Mouse (Mus musculus) megakaryocyte progenitor cell, adult 5-6 weeks (primary cell): Measurements from ENCODE around the gene Vps13c. TPM values are rescaled to one million over a fixed set of nuclear protein-coding genes. Genes with fewer than 3 reads are reported as not detected.
A peak's percentile ranks its signal among the peaks of the same experiment; 100 is the strongest.

Source experiments
- ATAC-seq: replicated peaks from 2 replicates; pipeline ENCODE4 v1.8.0; 2016; ENCODE audit warnings: mild to moderate bottlenecking, moderate TSS enrichment, inconsistent platforms; ENCODE audit not compliant: poor library complexity
- total RNA-seq, 2 experiments: library from RNA; stranded (forward) in 1 of 2; stranded (reverse) in 1 of 2; fragments of 157-497, 149-512 nt in 1 of 2; fragments of 200-1000 nt in 1 of 2; gene quantifications; 2 replicates each; pipeline versions ENCODE4 v1.2.3 to v1.2.4; 2015 to 2017

Vps13c gene
- total RNA-seq, 2 experiments from 2014 or later: 44.8 to 46.1 TPM

DNA sequence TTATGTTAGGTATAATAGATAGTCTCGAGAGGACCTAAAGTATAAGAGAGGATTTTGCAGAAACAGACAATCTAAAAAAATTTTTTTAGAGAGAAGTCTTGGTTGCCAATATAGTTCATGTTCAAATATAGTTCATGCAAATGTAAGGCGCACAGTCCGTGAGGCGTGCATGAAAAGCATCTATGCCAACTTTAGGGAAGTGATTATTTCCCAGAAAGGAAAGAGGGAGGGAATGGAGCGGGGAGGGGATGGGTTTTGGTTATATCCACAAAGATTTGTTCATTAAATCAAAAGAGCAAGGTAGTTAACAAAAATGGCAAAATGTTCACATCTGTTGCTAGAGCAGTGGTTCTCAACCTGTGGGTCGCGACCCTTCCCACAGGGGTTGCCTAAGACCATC is 166.4 kb downstream of the Vps13c start:
- no peak for ATAC-seq

DNA sequence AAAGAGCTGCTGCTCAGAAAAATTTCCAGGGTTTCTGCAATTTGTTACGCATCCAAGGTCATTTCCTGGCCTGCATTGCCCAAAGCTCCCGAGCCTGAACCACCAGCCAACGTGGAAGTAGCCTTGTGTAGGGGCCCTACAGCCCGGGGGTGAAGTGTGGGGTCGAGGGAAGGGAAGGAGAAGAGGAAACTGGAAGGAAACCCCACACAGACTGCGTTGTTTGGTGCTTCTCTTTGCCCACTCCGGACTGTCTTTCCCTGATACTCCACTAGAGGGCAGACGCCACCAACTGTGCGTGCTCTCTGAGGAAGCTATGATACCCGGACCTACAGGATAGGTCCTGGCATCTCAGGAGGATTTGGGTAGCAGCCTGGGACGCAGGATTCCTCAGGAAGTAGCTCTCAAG is 174.8 kb downstream of the Vps13c start:
- ATAC-seq: peak; percentile 92

DNA sequence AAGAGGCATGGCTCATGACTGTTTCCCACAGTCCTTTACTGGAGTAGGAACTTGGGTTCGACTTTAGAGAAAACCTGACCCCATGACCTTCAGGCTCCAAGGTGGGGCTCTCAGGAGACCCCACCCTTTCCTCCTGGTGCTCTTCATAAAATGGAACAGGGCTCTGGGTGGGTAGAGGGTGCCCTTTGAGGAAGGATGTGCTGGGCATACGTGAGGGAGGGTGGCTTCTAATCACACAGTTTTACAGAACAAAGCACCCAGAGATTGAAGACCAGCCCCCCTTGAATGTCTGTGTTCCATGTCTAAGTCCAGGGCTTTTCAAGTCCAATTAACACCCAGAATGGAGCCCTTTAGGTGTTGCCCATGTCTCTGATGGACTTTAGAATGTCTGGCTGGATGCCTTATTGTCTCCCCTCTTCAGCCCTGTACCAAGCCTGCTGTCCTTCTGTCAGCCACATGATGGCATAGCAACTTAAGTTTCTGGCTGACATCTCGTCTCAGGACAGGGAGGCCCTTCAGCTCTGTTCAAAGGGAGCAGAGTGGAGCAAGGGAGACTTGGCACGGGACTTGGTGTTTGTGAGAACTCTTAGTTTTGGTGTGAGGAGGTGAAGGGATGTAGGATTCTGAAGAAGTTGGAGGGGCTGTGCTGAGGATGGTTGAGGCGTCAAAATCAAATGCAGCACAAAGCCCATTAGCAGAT is 176.2 kb downstream of the Vps13c start:
- ATAC-seq: no peak

DNA sequence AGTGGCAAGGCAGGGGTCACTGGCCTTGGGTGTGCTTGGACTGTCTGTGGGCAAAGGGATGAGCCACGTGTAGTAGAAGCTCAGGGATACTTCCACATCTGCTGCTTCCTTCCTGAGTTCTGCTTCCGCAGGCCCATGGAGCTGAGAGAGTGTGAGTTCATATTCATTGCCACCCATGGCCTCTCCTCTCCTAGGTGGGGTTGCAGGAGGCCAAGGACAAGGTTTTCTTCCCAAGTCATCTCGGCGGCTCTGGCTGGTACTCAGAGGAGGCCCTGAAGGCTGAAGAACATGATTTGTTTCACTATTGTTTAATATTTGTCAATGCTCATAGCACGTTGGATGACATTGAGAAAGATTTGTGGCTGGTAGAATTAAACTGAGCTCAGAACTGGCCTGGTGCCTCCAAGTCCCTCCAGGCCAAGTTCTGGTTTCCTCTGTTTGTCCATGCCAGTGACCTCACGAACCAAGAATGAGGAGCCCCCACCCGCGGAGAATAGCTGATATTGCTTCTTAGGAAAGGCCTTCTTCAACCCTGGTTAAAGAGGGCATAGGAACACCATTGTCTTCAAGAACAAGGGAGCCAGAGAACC is 180.7 kb downstream of the Vps13c start:
- ATAC-seq: no peak

DNA sequence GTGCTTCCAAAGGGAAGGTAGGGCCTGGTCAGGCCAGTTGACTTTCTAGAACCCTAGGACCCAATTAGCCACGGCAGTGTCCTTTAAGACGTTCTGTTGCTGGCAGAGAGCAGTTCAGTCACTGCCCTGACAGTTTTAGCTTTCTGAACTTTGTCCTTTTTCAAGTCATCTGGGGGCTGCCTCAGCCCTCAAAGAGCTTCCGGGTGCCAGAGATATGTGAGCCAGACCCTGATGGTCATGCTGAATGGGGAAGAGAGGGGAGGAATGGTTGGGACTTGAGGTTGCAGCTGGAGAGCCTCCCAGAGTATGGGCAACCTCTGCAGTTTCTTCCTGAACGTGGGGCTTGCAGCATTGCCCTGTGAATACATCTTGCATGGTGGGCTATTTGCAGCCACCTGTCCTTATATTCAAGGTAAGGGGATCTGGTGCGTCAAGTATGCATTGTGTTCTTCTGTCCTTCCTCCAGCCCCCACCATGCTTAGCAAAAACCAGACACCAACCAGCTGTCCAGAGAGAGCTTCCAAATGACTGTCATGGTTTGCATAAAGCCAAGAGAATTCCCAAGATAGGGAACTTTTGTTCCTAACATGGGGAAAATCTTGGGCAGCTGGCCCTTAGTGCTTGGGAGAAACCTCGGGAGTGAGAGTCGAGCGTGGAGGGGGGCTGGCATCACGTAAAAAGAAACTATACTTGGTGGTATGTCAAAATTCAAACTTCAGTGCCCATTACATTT is 182.3 kb downstream of the Vps13c start:
- ATAC-seq: no peak

DNA sequence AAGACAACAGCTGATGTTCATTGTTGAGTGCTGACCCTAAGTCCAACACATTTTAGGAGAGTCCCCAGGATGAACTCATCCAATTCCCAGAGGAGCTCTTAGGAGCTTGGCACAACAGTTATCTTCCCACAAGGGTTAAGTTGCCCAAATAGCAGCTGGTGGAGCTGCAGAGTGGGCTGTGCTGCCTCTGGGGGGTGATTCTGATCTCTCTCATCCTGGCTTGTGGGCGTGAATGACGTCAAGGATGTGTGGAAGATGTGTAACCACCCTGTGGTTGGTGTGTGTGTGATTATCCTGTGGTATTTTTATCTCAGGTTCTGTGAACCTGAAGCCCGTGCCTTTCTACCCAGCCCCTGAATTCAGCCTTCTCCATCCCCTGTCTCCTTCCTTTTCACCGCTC is 188.4 kb downstream of the Vps13c start:
- ATAC-seq: no peak

DNA sequence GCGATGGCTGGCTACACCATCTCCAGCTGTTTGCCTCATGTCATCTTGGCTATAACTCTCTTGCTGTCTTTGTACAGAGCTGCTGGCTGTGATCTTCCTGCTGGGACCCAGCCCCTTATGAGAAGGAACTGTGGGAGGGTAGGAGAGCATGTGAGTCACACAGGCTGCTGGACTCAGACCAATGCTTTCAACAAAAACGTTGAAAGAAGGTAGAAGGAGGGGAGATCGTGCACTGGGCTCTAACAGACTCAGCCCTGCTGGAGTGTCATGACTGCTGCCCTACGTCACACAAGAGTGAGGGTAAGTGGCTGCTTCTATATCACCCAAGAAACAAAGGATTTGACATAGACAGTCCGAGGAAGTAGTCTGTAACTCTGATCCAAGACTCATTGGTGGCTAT is 193.6 kb downstream of the Vps13c start:
- ATAC-seq: no peak

Other genes with a start within 250 kb of the Vps13c start
- gene C2cd4b, start 81.0 kb upstream of the Vps13c start, total RNA-seq (2015): not detected in 2 replicates
- gene C2cd4b, start 81.0 kb upstream of the Vps13c start, total RNA-seq (2017): not detected in 2 replicates
- gene C2cd4a, start 8.1 kb upstream of the Vps13c start, total RNA-seq (2015): not detected in 2 replicates
- gene C2cd4a, start 8.1 kb upstream of the Vps13c start, total RNA-seq (2017): not detected in 2 replicates